Mouse (Mus musculus): ENCODE results near the gene Jag2. TPM values are rescaled to one million over a fixed set of nuclear protein-coding genes. Genes with fewer than 3 reads are reported as not detected.

Gene Jag2
- total RNA-seq, 2 experiments from 2014 or later, result 1.3 TPM; not detected in 1

- peak; percentile 75 for ATAC-seq (ENCODE audit: poor library complexity, severe bottlenecking)
Observed at GRCm38 (mm10) chr12:112941776-112942713, 12.5 kb upstream of the Jag2 start, which contains the start of gene Nudt14. Nudt14 (minus strand) TSS chr12:112942124.

GRCm38 (mm10) chr12:112941156-112941775 lies 11.7 kb upstream of the Jag2 start:
- peak; percentile 2; the same call in 1 of the 2 replicates for ATAC-seq (ENCODE audit: poor library complexity, severe bottlenecking)

GRCm38 (mm10) chr12:112940710-112941109 lies 11.1 kb upstream of the Jag2 start:
- no peak for ATAC-seq (ENCODE audit: poor library complexity, severe bottlenecking)

- ATAC-seq (ENCODE audit: poor library complexity, severe bottlenecking), result no peak
Observed at GRCm38 (mm10) chr12:112940238-112940637, 10.7 kb upstream of the Jag2 start.

GRCm38 (mm10) chr12:112938873-112939565 lies 9.4 kb upstream of the Jag2 start:
- ATAC-seq (ENCODE audit: poor library complexity, severe bottlenecking), result no peak

- ATAC-seq (ENCODE audit: poor library complexity, severe bottlenecking), result no peak
Observed at GRCm38 (mm10) chr12:112938366-112938765, 8.8 kb upstream of the Jag2 start.

- no peak for ATAC-seq (ENCODE audit: poor library complexity, severe bottlenecking)
Observed at GRCm38 (mm10) chr12:112937906-112938305, 8.3 kb upstream of the Jag2 start.

- no peak for ATAC-seq (ENCODE audit: poor library complexity, severe bottlenecking)
Observed at GRCm38 (mm10) chr12:112932647-112933046, 3.1 kb upstream of the Jag2 start.

GRCm38 (mm10) chr12:112928401-112929241 lies 955 bp downstream of the Jag2 start:
- ATAC-seq (ENCODE audit: poor library complexity, severe bottlenecking), result no peak

GRCm38 (mm10) chr12:112927265-112927664 lies 2.3 kb downstream of the Jag2 start:
- ATAC-seq (ENCODE audit: poor library complexity, severe bottlenecking), result no peak

- ATAC-seq (ENCODE audit: poor library complexity, severe bottlenecking), result no peak
Observed at GRCm38 (mm10) chr12:112925950-112926349, 3.6 kb downstream of the Jag2 start.

GRCm38 (mm10) chr12:112922541-112922940 lies 7.0 kb downstream of the Jag2 start:
- ATAC-seq (ENCODE audit: poor library complexity, severe bottlenecking), result no peak

GRCm38 (mm10) chr12:112921518-112921917 lies 8.1 kb downstream of the Jag2 start:
- no peak for ATAC-seq (ENCODE audit: poor library complexity, severe bottlenecking)

GRCm38 (mm10) chr12:112917906-112918305 lies 11.7 kb downstream of the Jag2 start:
- ATAC-seq (ENCODE audit: poor library complexity, severe bottlenecking), result no peak

GRCm38 (mm10) chr12:112917486-112917885 lies 12.1 kb downstream of the Jag2 start:
- ATAC-seq (ENCODE audit: poor library complexity, severe bottlenecking), result peak; percentile 49

GRCm38 (mm10) chr12:112916698-112917400 lies 12.7 kb downstream of the Jag2 start:
- ATAC-seq (ENCODE audit: poor library complexity, severe bottlenecking), result no peak

GRCm38 (mm10) chr12:112915587-112915986 lies 14.0 kb downstream of the Jag2 start:
- no peak for ATAC-seq (ENCODE audit: poor library complexity, severe bottlenecking)

- no peak for ATAC-seq (ENCODE audit: poor library complexity, severe bottlenecking)
Observed at GRCm38 (mm10) chr12:112914527-112914926, 15.0 kb downstream of the Jag2 start.

- no peak for ATAC-seq (ENCODE audit: poor library complexity, severe bottlenecking)
Observed at GRCm38 (mm10) chr12:112912951-112913745, 16.4 kb downstream of the Jag2 start.
